Mouse (Mus musculus) cortical plate, adult 2 months (tissue): ENCODE data around the gene 4930432M17Rik.

Experiments
- CTCF ChIP-seq: fragments of 200-500 bp; IDR thresholded peaks from 2 replicates; pipeline ENCODE4 v1.5.1; 2011; ENCODE audit warnings: mild to moderate bottlenecking, control low read depth, low read length; ENCODE audit not compliant: insufficient read depth; ENCODE audit errors: extremely low read depth
- POLR2A ChIP-seq: fragments of 200-500 bp; IDR thresholded peaks from 2 replicates; pipeline ENCODE4 v1.6.1; 2011; ENCODE audit warnings: mild to moderate bottlenecking, low read length, control low read depth; ENCODE audit not compliant: insufficient read depth; ENCODE audit errors: extremely low read depth

DNA sequence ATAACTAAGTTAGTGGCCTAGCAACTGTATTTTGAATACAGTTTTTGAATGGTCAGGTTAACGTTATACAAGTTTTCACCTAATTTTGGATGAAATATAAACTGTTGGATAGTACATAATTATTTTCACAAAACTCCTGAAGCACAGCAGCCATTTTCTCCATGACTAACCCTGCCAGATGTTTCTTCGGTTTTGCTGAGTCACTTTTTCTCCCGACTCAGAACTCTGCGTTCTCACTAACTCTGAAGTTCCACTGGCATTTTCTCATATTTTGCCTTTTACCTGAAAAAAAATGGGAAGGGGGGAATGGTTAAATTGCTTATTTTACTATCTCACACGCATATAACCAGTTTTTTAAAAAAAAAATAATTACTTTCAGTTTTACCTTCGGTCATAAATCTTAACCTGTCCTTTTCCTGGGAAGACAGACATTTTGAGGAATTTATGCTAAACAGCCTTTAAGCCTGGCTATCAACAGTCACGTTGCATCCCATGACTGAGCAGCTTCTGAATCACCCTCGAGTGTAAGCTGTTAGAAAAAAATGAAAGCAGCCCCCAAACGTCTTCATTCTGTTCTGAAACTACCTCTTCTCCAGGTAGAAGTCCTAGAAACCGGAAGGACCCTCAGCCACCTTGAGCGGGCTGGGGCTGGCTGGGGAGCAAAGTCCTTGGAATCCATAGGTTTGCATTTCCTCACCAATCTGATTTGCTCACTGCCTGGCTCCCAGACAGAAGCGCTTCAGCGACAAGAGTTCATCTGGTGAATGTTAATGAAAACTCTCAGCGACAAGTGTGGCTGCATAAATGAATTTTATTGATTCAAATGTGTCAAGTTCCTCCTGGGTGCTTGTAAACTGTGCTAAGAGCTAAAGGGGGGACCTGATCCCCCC is 50.5 kb downstream of the 4930432M17Rik start:
- TF ChIP-seq CTCF (no peak), POLR2A (no peak)
